Mouse (Mus musculus) cerebellum, adult 11 months (tissue): ENCODE measurements around the gene Tmem253.
A peak's percentile ranks its signal among the peaks of the same experiment; 100 is the strongest.

Experiments
- DNase-seq: peaks from one replicate; pipeline ENCODE4 v3.0.0; 2022

The Tmem253 gene

DNA sequence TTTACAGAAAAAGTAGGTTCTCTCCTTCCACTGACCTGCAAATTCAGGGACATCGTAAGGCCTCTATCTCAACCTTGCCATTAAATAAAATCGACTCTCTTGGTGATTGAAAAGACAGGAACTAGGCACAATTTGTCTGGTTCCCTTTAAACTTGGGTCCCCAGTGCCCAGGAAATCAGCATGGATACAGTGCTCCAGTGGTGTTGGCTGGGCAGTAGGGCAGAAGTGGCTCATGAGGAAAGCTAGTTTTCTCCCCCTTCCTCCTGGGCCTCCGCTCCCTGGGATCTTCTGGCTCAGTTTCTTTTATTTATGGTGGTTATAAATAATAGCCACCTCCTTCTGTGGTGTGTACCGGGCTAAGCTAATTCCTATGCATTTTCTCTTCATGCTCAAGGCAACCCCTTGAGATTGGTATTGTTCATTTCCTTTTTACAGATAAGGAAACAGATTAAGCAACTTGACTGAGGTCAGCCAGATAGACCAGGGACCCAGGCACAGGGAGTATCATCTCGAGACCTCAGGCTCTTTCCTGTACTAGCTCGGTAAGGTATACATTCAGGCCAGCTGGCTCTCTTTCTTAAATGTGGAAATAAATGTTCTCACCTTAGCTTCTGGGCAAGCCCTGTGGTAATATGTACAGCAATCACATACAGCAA is at the start of gene Tmem253:
Gene Tmem253 (plus strand): TSS at position 214 of the 656 bp plus-strand sequence.
- no peak for DNase-seq

DNA sequence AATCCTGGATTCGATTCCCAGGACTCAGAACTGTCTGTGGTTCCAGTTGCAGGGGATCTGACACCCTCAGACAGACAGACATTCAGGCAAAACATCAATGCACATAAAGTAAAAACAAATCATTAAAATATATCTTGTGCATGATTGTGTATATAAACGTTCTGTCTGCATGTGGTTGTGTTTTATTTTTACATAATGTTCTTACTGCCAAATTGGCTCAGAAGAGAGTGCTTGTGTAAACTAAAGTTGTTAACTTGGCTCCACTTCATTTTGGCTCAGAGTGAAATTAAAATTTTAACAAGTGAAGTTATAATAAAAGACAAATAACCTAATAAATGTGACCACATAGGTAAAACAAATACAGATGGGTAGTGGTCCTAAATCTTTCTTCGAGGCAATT is 48.1 kb upstream of the Tmem253 start:
- no peak for DNase-seq

GRCm38 (mm10) chr14:51979252-51979651 is 36.2 kb upstream of the Tmem253 start:
- DNase-seq, result no peak

DNA sequence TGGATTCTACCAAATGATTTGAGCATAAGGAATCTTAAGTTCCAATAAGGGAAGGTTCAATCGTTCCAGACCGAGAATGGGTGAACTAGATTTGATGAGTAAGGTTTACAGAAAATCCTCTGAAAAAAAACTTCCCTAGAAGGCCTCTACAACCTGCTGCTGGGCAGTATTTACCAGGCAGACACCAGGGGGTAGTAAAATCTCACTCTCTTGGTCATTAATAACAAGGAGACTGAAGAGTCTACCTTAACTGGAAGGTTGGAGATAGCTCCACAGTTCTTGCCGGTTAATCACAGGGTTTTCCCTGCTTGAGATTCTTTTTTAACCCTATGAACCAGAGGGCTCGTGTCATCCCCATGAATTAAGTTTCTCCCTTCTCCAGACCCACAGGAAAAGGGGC is 32.2 kb upstream of the Tmem253 start:
- no peak for DNase-seq

DNA sequence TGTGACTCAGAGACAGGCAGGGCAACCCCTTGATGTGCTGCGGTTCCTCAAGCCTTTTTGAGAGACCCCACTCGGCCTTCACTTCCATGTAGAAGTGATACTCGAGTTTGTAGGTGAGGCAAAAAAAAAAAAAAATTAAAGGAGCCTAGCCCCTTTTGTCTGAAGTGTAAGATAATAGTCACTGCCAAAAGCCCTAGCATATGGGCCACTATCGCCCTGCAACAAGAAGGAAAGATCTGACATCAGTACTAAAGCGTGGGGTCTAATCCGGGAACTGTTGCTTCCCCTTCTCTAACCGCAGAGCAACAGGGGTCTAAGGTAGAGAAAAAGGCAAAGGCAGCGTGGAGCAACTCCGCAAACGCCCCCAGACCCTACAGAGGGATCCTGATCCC is 31.6 kb upstream of the Tmem253 start:
- no peak for DNase-seq

DNA sequence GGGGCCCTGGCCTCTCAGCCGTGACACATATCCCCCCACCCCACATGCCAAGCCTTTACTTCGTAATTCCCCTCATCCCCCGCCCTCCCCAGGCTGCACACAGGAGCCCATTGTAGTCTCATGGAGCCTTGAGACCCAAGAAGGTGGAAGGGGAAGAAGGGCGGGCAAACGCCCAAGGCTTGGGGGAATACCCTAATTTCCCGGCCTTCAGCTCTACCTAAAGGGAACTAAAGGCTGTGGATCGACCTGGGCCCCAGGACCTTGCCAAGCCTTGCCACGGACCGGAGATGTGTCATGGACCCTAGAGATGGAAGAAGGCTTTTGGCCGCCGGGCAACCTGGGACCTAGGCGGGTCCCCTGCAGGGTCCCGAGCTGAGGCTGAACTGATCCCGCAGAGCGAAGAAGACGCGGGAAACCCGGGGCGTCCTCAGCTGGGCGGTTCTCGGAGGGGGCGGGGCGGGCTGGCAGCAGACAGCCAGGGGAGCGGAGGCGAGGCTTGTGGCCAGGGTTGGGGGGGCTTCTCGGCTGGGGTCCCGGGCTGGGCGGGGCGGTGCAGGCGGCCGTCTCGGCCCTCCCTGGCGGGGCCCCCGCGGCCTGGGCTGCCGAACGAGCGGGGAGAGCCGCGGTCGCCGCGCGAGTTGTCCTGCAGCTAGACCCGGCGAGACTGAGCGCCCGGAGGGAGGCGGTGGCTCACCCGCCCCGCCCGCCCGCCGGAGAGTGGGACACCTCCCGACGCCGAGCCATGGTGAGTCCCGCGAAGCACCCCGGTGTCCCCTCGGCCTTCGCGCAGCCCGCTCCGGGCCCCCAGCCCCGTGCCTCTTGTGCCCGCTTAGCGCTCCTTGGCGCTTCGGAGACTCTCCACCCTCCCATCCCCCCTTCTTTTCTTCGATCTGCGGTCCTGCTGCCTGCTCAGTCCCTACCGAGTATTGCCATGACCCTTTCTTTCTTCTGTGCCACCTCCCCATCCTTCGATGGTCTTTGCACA is 30.9 kb upstream of the Tmem253 start, which contains the start of gene Arhgef40:
Gene Arhgef40 (plus strand): TSS at position 473 of the 985 bp plus-strand sequence.
- DNase-seq, result peak; percentile 52

DNA sequence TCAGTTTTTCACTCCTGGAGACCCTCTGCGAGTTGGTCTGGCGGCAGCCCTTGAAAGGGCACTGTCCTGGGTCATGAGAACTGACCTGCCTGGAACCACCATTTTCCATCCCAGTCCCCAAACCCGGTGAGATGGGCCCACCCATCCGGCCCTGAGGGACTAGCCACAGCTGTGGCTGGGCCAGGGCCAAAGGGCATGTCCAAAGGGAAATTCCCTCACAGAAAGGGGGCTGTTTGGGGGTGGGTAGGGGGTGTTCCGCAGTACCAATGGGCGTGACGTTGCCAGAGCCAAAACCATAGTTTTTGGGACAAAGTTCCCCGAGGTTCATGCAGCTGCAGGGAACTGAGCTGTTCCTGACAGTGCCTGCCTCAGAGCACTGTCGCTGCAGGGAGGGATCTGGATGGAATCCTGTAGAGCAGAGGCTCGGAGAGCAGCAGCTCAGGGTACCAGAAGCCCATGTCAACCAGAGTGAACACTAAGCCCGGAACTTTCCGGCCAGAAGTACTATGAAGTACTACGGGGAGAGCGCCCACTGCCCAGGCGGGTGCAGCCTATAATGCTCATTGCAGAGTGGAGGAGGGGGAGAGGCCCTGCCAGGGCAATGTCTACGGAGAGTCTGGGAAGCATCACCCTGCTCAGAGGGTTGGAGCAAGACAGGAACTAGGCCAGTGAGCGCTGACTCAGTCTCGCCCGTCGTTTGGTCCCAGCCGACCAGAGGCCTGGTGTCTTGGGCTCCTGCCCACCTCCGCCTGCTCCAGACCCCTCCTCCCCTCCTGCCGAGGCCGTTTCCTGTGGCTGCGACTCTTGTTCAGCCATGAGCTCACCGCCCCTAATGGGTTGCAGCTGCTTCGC is 29.9 kb upstream of the Tmem253 start:
- peak; percentile 38 for DNase-seq

DNA sequence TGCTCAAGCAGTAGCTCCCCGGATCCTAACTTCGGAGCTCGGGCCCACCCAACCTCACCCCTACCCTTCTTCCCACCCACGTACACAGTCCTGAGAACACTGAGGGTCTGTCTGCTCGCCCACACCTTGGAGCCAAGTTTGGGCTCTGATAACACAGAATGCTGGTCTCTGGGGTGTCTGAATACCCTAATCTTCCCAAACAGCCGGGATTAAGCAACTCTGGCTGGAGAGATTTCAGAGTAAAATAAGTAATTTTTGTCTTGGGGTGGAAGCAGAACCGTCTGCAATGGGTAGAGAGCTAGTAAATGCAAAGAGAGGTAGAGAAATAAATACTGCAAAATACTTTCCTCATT is 29.3 kb upstream of the Tmem253 start:
- no peak for DNase-seq

DNA sequence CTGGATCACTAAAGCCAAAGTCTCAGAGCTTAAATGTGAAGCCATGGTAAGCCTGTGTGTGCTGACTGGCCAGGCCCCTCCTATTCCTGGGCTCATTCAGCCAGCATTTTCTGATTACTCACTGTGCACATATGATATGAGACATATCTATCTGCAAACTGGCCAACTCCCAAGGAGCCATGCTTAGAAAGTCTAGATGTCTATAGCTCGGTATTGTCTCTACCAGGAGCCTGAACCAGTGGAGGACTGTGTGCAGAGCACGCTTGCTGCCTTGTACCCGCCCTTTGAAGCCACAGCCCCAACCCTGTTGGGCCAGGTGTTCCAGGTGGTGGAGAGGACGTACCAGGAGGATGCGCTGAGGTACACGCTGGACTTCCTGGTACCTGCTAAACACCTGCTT is 28.3 kb upstream of the Tmem253 start:
- DNase-seq, result no peak

- no peak for DNase-seq
Observed at GRCm38 (mm10) chr14:51988731-51989130, 26.7 kb upstream of the Tmem253 start.

GRCm38 (mm10) chr14:51989461-51989970 is 25.9 kb upstream of the Tmem253 start:
- no peak for DNase-seq

GRCm38 (mm10) chr14:51994453-51994852 is 21.0 kb upstream of the Tmem253 start:
- no peak for DNase-seq

GRCm38 (mm10) chr14:51995219-51995871 is 20.1 kb upstream of the Tmem253 start:
- DNase-seq, result no peak

- DNase-seq, result no peak
Observed at GRCm38 (mm10) chr14:51996231-51996841, 19.1 kb upstream of the Tmem253 start.

DNA sequence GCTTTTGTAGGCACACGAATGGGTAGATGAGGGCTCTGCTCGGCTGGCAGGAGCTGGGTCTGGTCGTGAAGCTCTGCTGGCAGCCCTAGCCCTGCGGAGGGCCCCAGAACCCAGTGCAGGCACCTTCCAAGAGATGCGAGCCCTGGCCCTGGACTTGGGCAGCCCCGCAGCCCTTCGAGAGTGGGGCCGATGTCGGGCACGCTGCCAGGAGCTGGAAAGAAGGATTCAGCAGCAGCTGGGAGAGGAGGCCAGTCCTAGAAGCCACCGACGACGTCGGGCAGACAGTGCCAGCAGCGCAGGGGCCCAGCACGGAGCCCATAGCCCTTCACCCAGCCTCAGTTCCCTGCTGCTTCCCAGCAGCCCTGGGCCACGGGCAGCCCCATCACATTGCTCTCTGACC is 18.6 kb upstream of the Tmem253 start:
- peak; percentile 26 for DNase-seq

GRCm38 (mm10) chr14:51997483-51997882 is 18.0 kb upstream of the Tmem253 start:
- DNase-seq, result no peak

DNA sequence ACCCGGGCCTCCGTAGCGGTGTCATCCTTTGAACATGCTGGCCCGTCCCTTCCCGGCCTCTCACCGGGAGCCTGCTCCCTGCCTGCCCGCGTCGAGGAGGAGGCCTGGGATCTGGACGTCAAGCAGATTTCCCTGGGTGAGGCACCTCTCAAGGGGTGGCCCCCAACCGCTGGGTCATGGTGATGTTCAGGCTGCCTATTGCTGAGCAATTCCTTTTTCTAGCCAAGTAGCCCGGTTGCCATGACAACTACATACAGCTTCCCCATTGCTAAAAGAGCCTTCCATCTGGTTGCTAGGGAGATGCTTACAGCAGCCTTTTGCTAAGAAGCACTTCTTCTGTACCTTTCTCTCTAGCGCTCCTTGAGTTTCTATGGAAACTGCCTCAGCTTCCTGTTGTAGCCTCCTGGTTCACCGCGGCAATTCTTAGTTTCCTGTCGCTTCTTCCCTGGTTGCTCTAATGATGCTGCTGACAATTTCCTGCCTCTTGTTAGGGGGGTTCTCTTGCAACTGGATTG is 11.4 kb upstream of the Tmem253 start:
- no peak for DNase-seq

DNA sequence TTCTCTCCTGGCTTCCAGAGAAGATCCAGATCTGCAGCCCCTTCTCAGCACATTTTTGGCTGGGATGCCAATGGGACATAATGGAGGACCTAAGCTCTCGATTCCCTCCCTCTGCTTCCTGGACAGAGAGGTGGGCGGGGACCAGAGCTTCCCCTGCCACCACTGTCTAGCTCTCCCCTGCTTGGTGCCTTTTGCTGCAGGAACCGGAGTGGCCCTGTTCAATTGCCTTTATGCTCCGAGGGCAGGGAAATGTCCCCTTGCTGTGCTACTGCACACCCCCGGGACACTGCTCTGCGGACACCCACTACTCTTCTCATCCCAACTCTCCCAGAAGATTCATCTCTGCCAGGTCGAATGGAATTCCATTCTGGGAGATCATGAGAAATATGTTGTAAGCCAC is 10.3 kb upstream of the Tmem253 start:
- DNase-seq, result no peak

- DNase-seq, result no peak
Observed at GRCm38 (mm10) chr14:52005616-52006015, 9.8 kb upstream of the Tmem253 start.

DNA sequence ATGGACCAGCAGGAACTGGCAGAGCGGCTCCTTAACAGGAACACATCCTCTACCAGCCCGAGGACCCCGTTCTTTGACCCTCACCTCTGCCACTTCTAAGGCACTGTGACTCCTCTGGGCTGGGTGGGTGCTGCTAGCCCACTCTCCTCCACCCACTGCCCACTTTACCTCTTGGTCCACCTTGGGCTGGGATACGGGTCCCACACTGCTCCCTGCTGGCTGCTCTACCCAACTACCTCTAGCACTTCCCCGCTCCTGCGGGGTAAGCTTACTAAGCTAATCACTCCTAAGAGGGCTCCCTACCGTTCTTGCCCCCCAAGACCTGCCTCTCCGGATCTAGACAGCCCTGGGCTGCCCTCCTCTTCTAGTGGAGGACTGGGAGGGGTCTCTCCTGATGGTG is 9.2 kb upstream of the Tmem253 start:
- no peak for DNase-seq

- DNase-seq, result no peak
Observed at GRCm38 (mm10) chr14:52006771-52007170, 8.7 kb upstream of the Tmem253 start.
